Mouse (Mus musculus) bone marrow, adult 2 months (tissue): ENCODE data around the gene Timm8a2. TPM values are rescaled to one million over a fixed set of nuclear protein-coding genes. Genes with fewer than 3 reads are reported as not detected.

Experiments
- H3K27ac ChIP-seq: fragments of 200-500 bp; 2 replicates; pipeline ENCODE4 v1.5.1; 2012; ENCODE audit warnings: low read depth, mild to moderate bottlenecking, control low read depth, inconsistent platforms, low read length; ENCODE audit not compliant: control insufficient read depth, poor library complexity, insufficient read depth
- H3K4me1 ChIP-seq: fragments of 200-500 bp; 2 replicates; pipeline ENCODE4 v1.6.1; 2011; ENCODE audit warnings: low read length; ENCODE audit not compliant: control insufficient read depth, insufficient read depth
- H3K4me3 ChIP-seq: fragments of 200-500 bp; replicated peaks from 2 replicates; pipeline ENCODE3; 2011; ENCODE audit warnings: mild to moderate bottlenecking, low read depth, low read length, control low read depth; ENCODE audit not compliant: control insufficient read depth
- CTCF ChIP-seq: fragments of 200-500 bp; IDR thresholded peaks from 2 replicates; pipeline ENCODE4 v1.5.1; 2011; ENCODE audit warnings: low read length, control low read depth; ENCODE audit not compliant: control insufficient read depth, insufficient read depth
- POLR2A ChIP-seq: fragments of 200-500 bp; IDR thresholded peaks from 2 replicates; pipeline ENCODE4 v1.6.1; 2011; ENCODE audit warnings: low read depth, mild to moderate bottlenecking, control low read depth, low read length, borderline replicate concordance; ENCODE audit not compliant: control insufficient read depth
- WGBS: fragments of 180-500 bp; shearing (Covaris S2); methylation state at CpG from one replicate; pipeline ENCODE4 v1.1.7; 2018; 5-methylcytosine and 5-hydroxymethylcytosine counted together
- polyA plus RNA-seq: library from polyadenylated mRNA; stranded (reverse); fragments of >200 nt; gene quantifications from 2 replicates; pipeline ENCODE4 v1.2.4, GENCODE M21; 2011; ENCODE audit warnings: low replicate concordance; ENCODE audit not compliant: missing spikeins, insufficient read depth, insufficient read length

Timm8a2 gene
- polyA plus RNA-seq, 1 experiment, result not detected

DNA sequence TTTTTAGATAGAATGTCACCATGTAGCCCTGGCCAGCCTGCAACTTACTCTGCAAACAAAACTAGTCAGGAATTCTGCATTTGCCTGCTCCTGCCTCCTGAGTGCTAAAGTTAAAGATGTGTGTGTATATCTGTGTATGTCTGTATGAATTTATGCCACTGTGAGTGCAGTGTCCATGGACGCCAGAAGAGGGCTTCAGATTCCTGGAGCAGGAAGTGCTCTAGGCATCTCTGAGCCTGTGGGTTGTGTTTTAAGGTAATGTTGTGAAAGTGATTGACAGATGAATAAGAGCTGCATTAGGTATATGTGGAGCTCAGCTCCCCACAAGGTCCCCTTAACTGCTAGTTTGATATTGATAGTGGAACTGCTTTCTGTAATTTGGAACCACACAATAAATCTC is 707 bp downstream of the Timm8a2 start:
- no peak for TF ChIP-seq CTCF
- no peak for TF ChIP-seq POLR2A
- WGBS, result 78% methylated on average over 1 of the region's 1 CpGs
- Histone ChIP-seq H3K4me3 (no peak overlapping the region), H3K4me1 (peaks cover 1% of the 10 kb centered on the region; the same call in 1 of the 2 replicates), H3K27ac (no peak overlapping the region)

DNA sequence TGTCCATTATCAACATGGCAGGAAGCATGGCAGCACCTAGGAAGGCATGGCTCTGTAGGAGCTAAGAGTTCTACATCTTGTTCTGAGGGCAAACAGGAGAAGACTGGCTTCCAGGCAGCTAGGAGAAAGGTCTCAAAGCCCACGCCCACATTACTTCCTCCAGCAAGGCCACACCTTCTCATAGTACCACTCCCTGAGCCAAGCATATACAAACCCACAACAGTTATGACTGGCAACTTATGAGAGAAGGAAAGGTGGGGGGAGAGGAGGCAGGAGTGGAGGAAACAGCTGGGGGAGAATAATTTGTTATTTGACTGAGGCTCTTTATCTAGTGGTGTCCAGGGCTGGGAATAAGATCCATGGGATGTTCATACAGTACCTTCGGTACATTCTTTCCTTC is 1.4 kb downstream of the Timm8a2 start:
- H3K4me3 ChIP-seq, result no peak overlapping the region
- WGBS, result 22% methylated on average over 2 of the region's 2 CpGs
- H3K4me1 ChIP-seq, result no peaks in the 10 kb centered on the region; the same call in 1 of the 2 replicates
- no peak for TF ChIP-seq POLR2A
- TF ChIP-seq CTCF, result no peak
- H3K27ac ChIP-seq, result no peak overlapping the region

DNA sequence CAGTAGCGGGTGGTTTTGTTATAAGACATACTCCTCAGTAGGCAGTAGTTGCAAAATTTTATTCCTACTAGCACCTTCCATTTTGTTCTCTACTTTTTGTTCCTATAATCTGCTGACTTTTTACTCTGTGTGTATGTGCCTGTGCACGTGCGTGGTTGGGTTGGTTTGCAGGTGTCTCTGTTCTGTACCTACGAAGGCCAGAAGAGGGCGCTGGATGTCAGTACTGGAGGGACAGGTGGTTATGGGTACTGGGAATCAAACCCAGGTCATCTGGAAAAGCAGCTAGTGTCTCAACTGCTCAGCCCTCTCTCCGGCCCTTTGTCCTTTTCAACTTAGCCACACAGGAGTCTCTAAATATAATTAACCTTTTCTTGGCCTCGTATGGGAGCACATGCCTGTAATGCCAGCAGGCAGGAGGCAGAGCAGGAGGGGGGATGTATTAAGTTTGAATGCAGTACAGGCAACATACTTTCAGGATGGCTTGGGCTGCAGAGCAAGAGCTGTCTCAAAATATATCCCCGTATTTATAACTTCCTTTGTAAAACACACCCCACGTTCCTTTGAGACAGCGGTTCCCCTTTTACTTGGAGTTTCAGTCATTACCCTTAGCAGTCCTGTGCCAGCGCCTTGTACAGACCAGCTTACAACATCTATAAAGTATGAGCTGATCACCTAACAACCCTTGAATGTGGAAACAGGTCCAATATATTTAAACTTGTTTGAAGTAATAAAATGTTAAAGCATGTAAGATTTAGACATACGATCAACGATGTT is 4.6 kb downstream of the Timm8a2 start:
- no peak overlapping the region for H3K4me3 ChIP-seq
- WGBS, result 61% methylated on average over 13 of the region's 13 CpGs
- no peak overlapping the region for H3K27ac ChIP-seq
- peaks cover 1% of the 10 kb centered on the region; the same call in 1 of the 2 replicates for H3K4me1 ChIP-seq
- no peak for TF ChIP-seq POLR2A
- TF ChIP-seq CTCF, result no peak

DNA sequence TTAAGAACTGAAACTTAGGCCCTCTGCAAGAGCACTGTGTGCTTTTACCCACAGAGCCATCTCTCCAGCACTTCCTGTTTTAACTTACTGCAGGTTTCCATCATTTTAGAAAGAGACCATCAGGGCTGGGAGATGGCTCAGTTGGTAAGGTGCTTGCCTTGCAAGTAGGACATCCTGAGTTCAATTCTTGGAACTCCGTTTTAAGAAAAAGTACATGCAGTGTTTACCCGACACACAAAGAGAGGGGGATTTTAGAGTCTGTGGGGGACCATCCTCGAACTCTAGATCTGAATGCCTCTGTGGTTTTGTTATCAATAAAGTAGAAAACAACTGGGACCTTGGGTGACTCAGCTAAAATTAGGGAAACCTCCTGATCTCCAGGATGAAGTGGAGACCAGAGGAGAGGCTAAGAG is 6.9 kb downstream of the Timm8a2 start:
- WGBS, result 53% methylated on average over 3 of the region's 3 CpGs
- H3K27ac ChIP-seq, result no peak overlapping the region
- no peak overlapping the region for H3K4me3 ChIP-seq
- peaks cover 1% of the 10 kb centered on the region; the same call in 1 of the 2 replicates for H3K4me1 ChIP-seq
- TF ChIP-seq CTCF, result no peak
- TF ChIP-seq POLR2A, result no peak

DNA sequence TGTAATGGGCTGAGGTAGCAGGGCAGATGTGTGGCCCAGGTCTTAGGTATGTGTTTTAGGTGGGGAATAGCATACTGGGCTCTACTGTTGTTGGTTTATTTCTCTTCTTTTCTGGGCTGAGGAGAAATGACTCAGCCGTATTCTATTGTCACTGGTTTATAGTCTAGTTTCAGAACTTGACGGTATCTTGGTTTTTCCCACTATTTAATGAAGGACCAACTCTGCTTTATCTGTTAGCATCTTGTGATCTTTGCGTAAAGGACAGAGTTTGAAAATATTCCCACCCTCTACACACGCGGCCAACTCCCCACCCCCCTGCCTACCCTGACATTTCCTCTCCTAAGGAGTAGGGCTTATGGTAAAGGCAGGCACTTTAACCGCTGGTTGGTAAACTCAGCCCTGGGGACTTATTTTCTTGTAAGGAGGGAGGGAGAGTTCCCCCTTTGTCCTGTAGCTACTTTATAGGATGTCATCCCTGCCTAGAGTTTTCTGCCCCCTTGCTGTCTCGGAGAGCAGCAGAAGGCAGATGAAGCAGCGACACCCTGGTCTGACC is 7.7 kb downstream of the Timm8a2 start:
- no peak for TF ChIP-seq CTCF
- no peak for TF ChIP-seq POLR2A
- H3K27ac ChIP-seq, result no peak overlapping the region
- no peak overlapping the region for H3K4me3 ChIP-seq
- H3K4me1 ChIP-seq, result peaks cover 1% of the 10 kb centered on the region; the same call in 1 of the 2 replicates
- 22% methylated on average over 8 of the region's 8 CpGs for WGBS

DNA sequence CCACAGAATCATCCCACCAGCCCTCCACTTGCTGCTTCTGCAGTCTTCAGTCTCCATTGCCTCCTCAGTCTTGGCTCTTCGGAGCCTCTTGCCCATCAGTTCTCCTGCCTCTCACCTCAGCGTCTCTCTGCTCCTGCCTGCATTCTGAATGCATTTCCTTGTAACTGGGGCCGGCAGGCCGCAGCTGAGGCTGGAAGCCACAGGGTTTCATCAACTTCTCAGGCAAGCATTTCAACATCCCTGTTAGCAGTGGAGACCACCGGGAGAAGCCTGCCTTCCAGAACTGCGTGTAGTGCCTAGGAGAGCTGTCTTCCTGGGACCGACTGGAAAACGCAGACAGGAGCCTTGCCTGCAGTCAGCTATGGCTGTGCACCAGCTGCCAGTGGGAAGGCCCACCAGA is 13.3 kb downstream of the Timm8a2 start:
- Histone ChIP-seq H3K27ac (no peak overlapping the region), H3K4me3 (no peak overlapping the region), H3K4me1 (peaks cover 5% of the 10 kb centered on the region)
- TF ChIP-seq CTCF (no peak), POLR2A (0 out of 2 replicates have a peak, but pooled peaks have one; percentile 18)
- 50% methylated on average over 8 of the region's 8 CpGs for WGBS

DNA sequence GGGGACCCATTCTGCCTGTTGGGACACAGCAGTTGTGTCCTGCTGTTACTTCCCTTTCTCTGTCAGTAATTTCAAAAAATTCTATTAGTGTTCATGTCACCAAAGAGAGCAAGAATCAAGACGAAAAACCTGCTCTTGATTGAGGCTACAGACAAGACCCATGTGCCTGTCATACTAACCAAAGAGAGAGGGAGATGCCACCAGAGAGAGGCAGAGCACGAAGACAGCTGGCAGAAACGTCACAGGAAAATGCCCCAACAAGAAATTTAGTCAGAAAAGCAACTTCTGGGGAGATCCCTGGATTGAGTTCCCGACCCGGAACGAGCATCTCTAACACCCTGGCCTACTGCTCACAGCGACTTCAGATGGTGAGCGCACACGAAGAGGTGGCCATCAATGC is 14.3 kb downstream of the Timm8a2 start:
- TF ChIP-seq POLR2A, result no peak
- TF ChIP-seq CTCF, result no peak
- Histone ChIP-seq H3K27ac (no peak overlapping the region), H3K4me3 (no peak overlapping the region), H3K4me1 (peaks cover 6% of the 10 kb centered on the region)
- WGBS, result 72% methylated on average over 9 of the region's 9 CpGs

DNA sequence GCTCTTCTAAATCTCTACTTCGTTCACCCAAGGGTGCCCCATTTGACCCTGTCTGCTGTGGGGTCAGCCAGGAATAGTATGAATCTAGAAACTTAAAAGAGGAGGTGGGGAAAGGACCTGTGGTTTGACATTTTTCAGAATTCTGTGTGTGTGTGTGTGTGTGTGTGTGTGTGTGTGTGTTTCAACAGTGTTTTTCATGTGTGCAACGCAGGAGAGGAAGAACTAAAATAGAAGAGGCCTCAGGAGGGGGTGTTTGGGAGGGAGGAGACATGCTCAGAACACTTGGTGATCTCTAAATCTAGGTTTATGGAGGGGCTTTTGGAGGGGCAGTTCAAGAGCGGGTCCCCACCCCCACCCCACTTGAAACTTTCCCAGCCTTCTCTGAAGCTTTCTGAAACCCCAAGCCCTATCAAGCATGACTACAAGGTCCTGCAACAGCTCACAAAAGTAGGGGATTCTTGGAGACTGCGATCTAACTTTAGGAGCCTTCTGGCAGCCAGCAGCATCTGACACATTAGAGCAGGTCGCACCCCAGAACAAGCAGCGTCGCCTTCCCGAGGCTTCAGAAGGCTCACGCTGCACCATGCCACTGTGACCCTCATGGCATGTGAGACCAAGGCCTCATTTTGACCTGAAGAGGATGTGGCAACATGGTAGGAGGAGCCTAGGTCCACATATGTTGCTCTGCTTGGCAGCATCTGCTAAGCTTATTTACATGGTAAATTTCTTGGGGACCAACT is 18.6 kb downstream of the Timm8a2 start:
- Histone ChIP-seq H3K4me3 (no peak overlapping the region), H3K27ac (peak overlapping the region; percentile 83), H3K4me1 (peaks cover 8% of the 10 kb centered on the region; the same call in 1 of the 2 replicates)
- TF ChIP-seq CTCF (no peak), POLR2A (no peak)
- WGBS, result 59% methylated on average over 9 of the region's 9 CpGs
